Mouse (Mus musculus): ENCODE measurements around the gene Atp5d. TPM values are rescaled to one million over a fixed set of nuclear protein-coding genes. Genes with fewer than 3 reads are reported as not detected.
A peak's percentile ranks its signal among the peaks of the same experiment; 100 is the strongest.

The Atp5d gene
- polyA plus RNA-seq, 1 experiment from 2014 or later: 481 TPM

GRCm38 (mm10) chr10:80173955-80174640 lies 35.7 kb downstream of the Atp5d start:
- WGBS: 88% methylated on average over 10 of the region's 10 CpGs

DNA sequence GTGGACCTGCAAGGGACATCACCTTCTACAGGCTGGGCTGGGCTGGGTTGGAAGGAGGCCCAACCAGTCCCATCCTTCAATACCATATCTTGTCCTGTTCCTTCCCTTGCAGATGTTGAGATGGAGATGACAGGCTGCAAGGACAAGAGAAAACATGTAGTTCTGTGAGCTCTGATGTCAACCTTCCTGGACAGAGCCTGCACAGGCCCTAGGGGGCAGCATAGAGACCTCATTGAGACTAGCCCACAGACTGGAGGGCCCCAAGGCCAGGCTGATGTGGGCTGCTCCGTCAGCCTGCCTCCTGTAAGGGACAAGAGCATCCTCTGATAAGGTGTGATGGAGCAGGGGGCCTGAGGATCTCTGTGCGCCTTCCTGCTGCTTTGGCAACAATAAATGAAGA lies 36.3 kb downstream of the Atp5d start:
- H3K4me3 ChIP-seq: no peak overlapping the region
- H3K27me3 ChIP-seq: no peaks in the 10 kb centered on the region
- H3K4me2 ChIP-seq: no peak overlapping the region
- no peak for ATAC-seq (ENCODE audit: low read depth)
- H3K9ac ChIP-seq: 0 out of 2 replicates have a peak overlapping the region, but pooled peaks have one; percentile 22
- no peak overlapping the region for H3K27ac ChIP-seq (replicated peaks)
- H3K36me3 ChIP-seq: peaks cover 28% of the 10 kb centered on the region
- peaks cover 43% of the 10 kb centered on the region for H3K4me1 ChIP-seq (replicated peaks)
- H3K9me3 ChIP-seq: no peaks in the 10 kb centered on the region
- WGBS: 75% methylated on average over 2 of the region's 2 CpGs

More at GRCm38 (mm10) chr10:80173955-80174640, 35.7 kb downstream of the Atp5d start:
- Histone ChIP-seq H3K4me3 (no peak overlapping the region), H3K36me3 (peaks cover 30% of the 10 kb centered on the region), H3K9me3 (no peaks in the 10 kb centered on the region), H3K4me2 (peak overlapping the region; percentile 66; the same call in 1 of the 2 replicates), H3K27me3 (no peaks in the 10 kb centered on the region), H3K9ac (no peak overlapping the region), H3K27ac (replicated peaks) (no peak overlapping the region), H3K4me1 (replicated peaks) (peaks cover 49% of the 10 kb centered on the region)
- no peak for ATAC-seq (ENCODE audit: low read depth)

DNA sequence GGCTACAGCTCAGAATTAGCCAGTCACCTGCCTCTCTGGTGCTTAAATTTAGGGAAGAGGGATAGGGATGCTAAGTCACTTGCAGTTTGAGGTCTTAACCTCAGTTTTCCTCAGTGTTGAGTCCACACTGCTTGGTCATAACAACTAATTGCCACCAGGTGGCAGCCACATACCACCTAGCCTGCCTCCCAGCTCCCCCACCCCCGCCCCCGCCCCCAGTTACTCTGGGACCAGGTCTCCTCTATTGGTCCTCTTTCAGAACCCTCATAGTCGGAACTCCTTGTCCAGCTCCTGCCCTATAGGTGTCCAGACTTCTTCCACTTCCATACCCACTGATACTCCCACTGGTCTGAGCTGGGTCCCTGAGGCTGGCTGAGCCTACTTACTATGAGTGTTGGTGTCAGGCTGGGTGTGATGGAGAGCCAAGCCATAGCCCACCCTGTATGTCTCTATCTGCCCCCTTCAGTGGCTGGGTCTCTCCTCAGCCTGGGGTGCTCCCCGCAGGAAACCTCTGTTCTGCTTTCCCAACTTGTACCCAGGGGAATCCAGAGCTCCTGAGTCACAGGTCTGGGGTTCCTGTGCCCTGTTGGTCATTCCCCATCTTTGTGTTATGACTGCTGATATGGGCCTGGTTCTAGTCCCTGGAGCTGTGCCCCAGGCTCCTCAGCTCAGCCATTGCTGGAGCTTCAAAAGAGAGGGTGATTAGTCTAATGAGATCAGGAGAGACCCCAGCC lies 37.3 kb downstream of the Atp5d start:
- Histone ChIP-seq H3K27ac (replicated peaks) (no peak overlapping the region), H3K9me3 (no peaks in the 10 kb centered on the region), H3K4me2 (no peak overlapping the region), H3K4me1 (replicated peaks) (peaks cover 42% of the 10 kb centered on the region), H3K4me3 (no peak overlapping the region), H3K36me3 (peaks cover 18% of the 10 kb centered on the region), H3K9ac (0 out of 2 replicates have a peak overlapping the region, but pooled peaks have one; percentile 6), H3K27me3 (no peaks in the 10 kb centered on the region)
- no peak for ATAC-seq (ENCODE audit: low read depth)
- 20% methylated on average over 4 of the region's 4 CpGs for WGBS

DNA sequence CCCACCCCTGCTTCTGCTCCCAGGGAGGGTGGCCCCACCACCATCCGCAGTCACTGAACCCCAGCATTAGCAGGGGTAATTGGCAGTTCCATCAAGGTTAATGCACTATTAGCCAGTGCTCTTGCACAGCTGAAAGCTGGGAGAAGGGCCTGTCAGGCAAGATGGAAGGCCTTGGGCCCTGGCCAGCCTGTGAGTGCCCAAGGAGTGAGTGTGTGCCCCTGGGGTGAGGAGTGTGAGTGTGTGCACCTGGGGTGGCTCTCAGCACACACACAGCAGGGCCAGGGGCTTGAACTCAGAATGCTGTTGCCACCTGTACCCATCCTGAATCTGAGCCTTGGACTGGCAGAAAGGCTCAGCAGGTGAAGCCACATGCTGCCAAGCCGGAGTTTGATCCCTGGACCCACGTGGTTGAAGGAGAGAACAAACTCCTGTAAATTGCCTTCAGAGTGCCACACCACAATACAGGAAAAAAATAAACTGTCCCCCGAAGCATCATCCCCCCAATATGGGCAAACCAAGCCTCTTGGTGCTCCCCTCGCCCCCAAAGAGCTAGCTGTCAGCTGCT lies 37.9 kb downstream of the Atp5d start:
- ATAC-seq (ENCODE audit: low read depth): no peak
- H3K27ac ChIP-seq (replicated peaks): no peak overlapping the region
- H3K4me1 ChIP-seq (replicated peaks): peaks cover 42% of the 10 kb centered on the region

DNA sequence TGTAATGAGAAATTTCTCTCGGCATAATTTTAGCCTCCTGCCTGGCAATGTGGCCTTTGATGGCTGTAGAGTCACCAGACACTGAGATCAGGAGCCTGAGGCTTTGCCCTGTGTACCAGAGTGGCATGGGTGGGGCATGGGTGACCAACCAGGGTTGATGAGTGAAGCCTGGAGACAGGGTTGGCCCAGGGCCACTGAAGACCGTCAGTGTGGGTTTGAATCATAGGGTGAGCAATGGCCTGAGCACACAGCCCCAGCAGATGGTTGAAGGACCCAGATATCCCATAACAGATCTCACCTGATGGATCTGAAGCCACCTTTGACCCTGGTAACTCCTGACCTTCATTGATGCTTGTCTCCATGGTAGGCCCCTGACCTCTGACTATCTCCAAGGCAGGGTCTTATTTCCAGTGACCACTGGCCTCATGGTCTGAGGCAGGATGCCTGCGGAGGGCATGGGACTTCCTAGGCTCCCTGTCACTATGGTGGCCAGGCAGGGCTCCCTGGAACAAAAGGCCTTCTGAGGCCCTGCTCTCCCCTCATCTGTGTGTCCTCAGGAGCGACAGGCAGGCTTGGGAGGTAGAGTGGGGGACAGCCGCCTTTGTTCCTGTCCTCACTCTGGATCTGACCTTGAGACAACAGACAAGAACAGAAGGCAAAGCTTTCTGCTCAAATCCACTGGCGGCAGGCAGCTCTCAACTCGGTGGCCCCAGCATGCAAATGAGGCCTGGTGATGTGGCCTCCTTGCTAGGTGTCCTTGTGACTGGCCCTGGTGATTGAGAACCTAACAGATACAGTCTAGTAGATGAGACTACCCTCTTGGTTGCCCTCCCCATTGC lies 39.2 kb downstream of the Atp5d start:
- WGBS: 67% methylated on average over 7 of the region's 7 CpGs
- H3K27me3 ChIP-seq: no peaks in the 10 kb centered on the region
- H3K4me2 ChIP-seq: no peak overlapping the region
- peak overlapping the region; percentile 31; the same call in 1 of the 2 replicates for H3K9ac ChIP-seq
- no peak for ATAC-seq (ENCODE audit: low read depth)
- peaks cover 42% of the 10 kb centered on the region for H3K4me1 ChIP-seq (replicated peaks)
- H3K4me3 ChIP-seq: no peak overlapping the region
- H3K27ac ChIP-seq (replicated peaks): no peak overlapping the region
- H3K9me3 ChIP-seq: no peaks in the 10 kb centered on the region
- 0 out of 2 replicates have a peak, but pooled peaks cover 3% of the 10 kb centered on the region for H3K36me3 ChIP-seq

More for the DNA sequence above, 37.9 kb downstream of the Atp5d start:
- WGBS: 80% methylated on average over 5 of the region's 5 CpGs
- no peaks in the 10 kb centered on the region for H3K9me3 ChIP-seq
- H3K9ac ChIP-seq: 0 out of 2 replicates have a peak overlapping the region, but pooled peaks have one; percentile 6
- H3K27me3 ChIP-seq: no peaks in the 10 kb centered on the region
- no peak overlapping the region for H3K4me2 ChIP-seq
- peaks cover 13% of the 10 kb centered on the region for H3K36me3 ChIP-seq
- H3K4me3 ChIP-seq: no peak overlapping the region

- peak; percentile 68 for ATAC-seq (ENCODE audit: low read depth)
- Histone ChIP-seq H3K36me3 (peaks cover 10% of the 10 kb centered on the region; the same call in 1 of the 2 replicates), H3K27me3 (no peaks in the 10 kb centered on the region), H3K4me2 (peak within 1 kb of the TSS; percentile 93), H3K9ac (peak within 1 kb of the TSS; percentile 98), H3K27ac (replicated peaks) (peak within 1 kb of the TSS; percentile 85), H3K4me3 (peak within 1 kb of the TSS; percentile 89), H3K9me3 (no peaks in the 10 kb centered on the region), H3K4me1 (replicated peaks) (peaks cover 34% of the 10 kb centered on the region)
- WGBS: 1% methylated on average over 103 of the region's 106 CpGs
These were observed 40.9 kb downstream of the Atp5d start, which contains the start of gene Efna2 for GRCm38 (mm10) chr10:80179068-80180051. Efna2 (plus strand) TSS chr10:80179482.

GRCm38 (mm10) chr10:80180288-80180687 lies 41.9 kb downstream of the Atp5d start:
- Histone ChIP-seq H3K9me3 (no peaks in the 10 kb centered on the region), H3K4me2 (peak overlapping the region; percentile 93), H3K27ac (replicated peaks) (no peak overlapping the region), H3K36me3 (peaks cover 7% of the 10 kb centered on the region; the same call in 1 of the 2 replicates), H3K9ac (peak overlapping the region; percentile 98), H3K4me1 (replicated peaks) (peaks cover 39% of the 10 kb centered on the region), H3K27me3 (no peaks in the 10 kb centered on the region), H3K4me3 (peak overlapping the region; percentile 89)
- no peak for ATAC-seq (ENCODE audit: low read depth)
- 51% methylated on average over 6 of the region's 6 CpGs for WGBS

DNA sequence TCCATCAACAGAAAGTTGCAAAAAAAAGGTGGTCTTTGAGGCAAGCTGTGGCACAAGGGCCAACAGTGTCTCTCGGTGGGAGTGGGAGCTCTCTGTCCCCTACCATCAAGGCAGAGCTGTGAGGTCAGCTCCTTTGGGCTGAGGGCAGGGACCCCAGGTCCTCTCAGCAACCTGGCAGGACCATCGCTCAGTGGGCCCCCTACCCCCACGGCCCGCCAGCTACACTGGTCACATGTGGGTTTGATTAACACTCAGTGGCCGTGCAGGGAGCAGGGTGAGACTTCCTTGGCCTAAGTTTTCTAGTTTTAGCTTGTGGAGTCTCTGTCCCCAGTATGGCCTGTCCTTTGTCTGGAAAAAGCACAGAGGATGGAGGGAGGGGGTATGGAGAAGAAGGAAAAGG lies 42.4 kb downstream of the Atp5d start:
- no peak for ATAC-seq (ENCODE audit: low read depth)
- no peaks in the 10 kb centered on the region for H3K9me3 ChIP-seq
- H3K4me2 ChIP-seq: peak overlapping the region; percentile 93
- no peaks in the 10 kb centered on the region for H3K27me3 ChIP-seq
- WGBS: 54% methylated on average over 5 of the region's 5 CpGs
- H3K4me1 ChIP-seq (replicated peaks): peaks cover 42% of the 10 kb centered on the region
- H3K4me3 ChIP-seq: peak overlapping the region; percentile 89
- H3K36me3 ChIP-seq: peaks cover 7% of the 10 kb centered on the region; the same call in 1 of the 2 replicates
- H3K27ac ChIP-seq (replicated peaks): 0 out of 2 replicates have a peak overlapping the region, but pooled peaks have one; percentile 0
- H3K9ac ChIP-seq: peak overlapping the region; percentile 98

- H3K9me3 ChIP-seq: no peaks in the 10 kb centered on the region
- ATAC-seq (ENCODE audit: low read depth): no peak
- 95% methylated on average over 7 of the region's 7 CpGs for WGBS
- peaks cover 43% of the 10 kb centered on the region for H3K4me1 ChIP-seq (replicated peaks)
- H3K36me3 ChIP-seq: peaks cover 18% of the 10 kb centered on the region
- no peaks in the 10 kb centered on the region; the same call in none of the 2 replicates for H3K27me3 ChIP-seq
- H3K4me3 ChIP-seq: no peak overlapping the region
- H3K27ac ChIP-seq (replicated peaks): no peak overlapping the region
- no peak overlapping the region for H3K9ac ChIP-seq
- 0 out of 2 replicates have a peak overlapping the region, but pooled peaks have one; percentile 93 for H3K4me2 ChIP-seq
These were observed 44.1 kb downstream of the Atp5d start for GRCm38 (mm10) chr10:80182547-80182946.

GRCm38 (mm10) chr10:80186649-80187048 lies 48.2 kb downstream of the Atp5d start:
- ATAC-seq (ENCODE audit: low read depth): no peak
- Histone ChIP-seq H3K4me2 (no peak overlapping the region), H3K27ac (replicated peaks) (no peak overlapping the region), H3K4me1 (replicated peaks) (peaks cover 47% of the 10 kb centered on the region), H3K36me3 (peaks cover 35% of the 10 kb centered on the region), H3K4me3 (no peak overlapping the region), H3K9me3 (no peaks in the 10 kb centered on the region), H3K27me3 (no peaks in the 10 kb centered on the region; the same call in none of the 2 replicates), H3K9ac (no peak overlapping the region)
- WGBS: 31% methylated on average over 27 of the region's 27 CpGs
